Mouse (Mus musculus): ENCODE measurements around the gene Zfp821. TPM values are rescaled to one million over a fixed set of nuclear protein-coding genes. Genes with fewer than 3 reads are reported as not detected.

Zfp821 gene
- total RNA-seq (2021): 1 to 10 TPM; 4.5 to 5.8 TPM
- long read RNA-seq, experiment 1, partial matches to known transcripts: 0 of 8 reads
- long read RNA-seq, experiment 1, other reads (novel, unspliced or antisense): 6 of 8 reads
- long read RNA-seq, experiment 2, partial matches to known transcripts: 0 of 2 reads
- long read RNA-seq, experiment 2, other reads (novel, unspliced or antisense): 1 of 2 reads

DNA sequence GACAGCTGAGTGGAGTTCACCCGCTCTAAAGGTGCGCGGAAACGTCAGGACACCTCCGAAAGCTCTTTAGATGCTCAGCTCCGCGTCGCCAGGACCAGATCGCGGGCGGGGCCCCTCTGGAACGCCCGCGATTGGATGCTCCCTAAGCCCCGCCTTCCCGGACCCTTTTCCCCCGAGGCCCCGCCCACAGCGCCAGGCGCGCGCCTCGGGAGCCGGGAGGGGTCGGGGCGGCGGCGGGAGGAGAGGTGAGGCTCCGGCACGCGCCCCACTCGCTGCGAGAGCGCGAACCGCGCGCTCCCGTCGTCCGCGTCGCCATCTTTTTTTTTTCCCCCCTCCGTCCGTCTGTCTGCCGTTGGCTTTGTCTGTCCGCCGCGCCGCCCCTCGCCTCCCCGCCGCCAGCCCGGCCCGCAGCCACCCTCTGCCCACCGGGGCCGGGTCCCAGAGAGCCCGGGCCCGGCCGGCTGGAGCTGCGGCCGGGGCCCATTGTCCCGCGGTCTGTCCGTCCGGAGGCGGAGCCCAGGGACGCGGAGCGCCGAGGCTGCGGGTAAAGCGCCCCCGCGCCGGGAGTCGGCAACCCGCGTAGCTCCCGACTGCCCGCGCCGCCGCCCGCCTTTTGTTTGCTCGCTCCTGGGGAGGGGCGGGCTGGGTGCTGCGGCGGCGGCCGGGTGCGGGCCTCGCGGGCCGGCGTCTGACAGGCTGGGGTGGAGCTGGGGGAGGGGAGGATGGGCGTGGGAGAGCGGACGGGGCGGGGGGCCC, at the start of gene Zfp821:
TSS of gene Zfp821 (plus strand) at position 227 of the 756 bp plus-strand sequence.
- DNase-seq: peak; percentile 94 to 96

DNA sequence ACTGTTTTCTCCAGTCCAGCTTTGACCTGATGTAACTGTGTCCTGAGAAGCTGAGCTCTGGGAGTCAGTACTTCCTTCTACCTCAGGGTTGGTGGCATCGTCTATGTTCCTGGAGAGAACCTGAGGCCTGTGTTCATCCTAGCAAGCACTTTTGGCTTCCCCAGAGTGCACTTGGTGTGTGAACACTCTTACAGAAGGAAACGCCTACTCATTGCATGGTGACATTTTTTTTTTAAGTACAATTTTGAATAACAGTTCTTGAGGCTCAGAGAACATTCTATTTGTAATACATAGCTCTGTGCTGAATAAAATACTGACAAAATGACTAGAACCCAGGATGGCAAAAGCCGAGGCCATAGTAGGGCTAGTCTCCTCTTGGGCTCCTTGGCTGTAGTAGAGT, 48.5 kb upstream of the Zfp821 start:
- DNase-seq: no peak

DNA sequence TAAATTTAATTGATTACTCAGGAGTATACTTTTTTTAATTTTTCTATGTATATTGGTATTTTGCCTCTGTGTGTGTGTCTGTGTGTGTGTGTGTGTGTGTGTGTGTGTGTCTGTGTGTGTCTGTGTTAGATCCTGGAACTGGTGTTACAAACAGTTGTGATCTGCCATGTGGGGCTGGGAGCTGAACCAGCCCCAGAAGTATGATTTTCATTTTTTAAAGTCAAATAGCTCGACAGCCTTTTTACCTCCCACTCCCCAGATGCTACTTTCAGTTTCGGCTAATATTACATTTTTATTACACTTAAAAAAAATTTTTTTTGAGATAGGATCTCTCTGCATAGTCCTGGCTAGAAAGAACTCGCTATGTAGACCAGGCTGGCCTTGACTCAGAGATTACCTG, 43.0 kb upstream of the Zfp821 start:
- no peak for DNase-seq

DNA sequence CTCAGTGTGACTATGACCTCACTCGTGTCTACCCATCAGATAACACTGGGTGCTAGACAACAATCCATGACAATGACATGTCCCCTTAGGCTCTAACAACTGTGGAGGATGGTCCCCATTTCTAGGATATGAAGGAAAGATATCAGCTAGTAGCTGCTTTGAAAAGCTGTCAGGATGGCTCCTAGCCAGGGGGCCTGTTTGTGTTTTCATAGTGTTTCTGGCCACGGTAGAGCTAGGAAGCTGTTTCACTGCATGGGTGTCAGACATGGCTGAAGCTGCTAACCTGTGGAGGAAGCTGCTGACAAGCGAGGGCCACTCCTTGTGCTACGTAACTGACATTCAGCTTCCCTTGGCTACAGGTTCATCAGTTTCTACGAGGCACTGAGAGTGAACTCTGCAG, 38.7 kb upstream of the Zfp821 start:
- DNase-seq: no peak

- DNase-seq: no peak
Observed at GRCm38 (mm10) chr8:109672656-109673055, 32.7 kb upstream of the Zfp821 start.

DNA sequence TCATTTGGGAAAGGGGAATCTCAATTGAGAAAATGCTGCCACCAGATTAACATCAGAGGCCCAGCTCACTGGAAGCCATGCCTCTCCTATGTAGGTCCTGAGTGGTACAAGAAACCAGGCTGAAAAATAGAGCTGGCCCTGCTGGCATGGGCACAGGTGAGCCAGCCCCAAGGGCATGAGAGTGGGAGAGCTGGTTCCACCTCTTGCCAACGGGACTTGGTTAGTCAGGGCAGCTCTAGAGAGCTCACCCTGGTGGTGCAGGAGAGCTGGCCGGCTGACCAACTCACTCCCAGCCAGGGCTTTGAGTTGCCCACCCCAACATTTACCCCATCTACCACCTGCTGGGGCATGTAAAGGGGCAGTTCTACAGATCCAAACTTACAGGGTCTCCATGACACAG, 31.8 kb upstream of the Zfp821 start:
- no peak for DNase-seq

- DNase-seq: no peak
Observed at GRCm38 (mm10) chr8:109675896-109676643, 29.3 kb upstream of the Zfp821 start.

DNA sequence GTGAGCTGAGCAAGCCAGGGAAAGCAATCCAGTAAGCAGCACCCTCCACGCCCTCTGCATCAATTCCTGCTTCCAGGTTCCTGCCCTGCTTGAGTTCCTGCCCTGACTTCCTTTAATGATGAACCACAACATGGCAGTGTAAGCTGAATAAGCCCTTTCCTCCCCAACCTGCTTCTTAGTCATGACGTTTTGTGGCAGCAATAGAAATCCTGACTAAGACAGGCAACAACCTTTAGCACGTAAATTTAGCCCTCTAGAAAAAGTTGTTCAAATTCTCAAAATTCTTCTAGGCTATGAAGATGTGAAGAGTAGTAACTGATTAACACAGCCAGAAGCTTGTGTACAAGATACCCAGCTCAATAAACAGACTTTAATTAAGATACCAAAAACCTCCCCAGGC, 23.8 kb upstream of the Zfp821 start:
- DNase-seq: no peak

DNA sequence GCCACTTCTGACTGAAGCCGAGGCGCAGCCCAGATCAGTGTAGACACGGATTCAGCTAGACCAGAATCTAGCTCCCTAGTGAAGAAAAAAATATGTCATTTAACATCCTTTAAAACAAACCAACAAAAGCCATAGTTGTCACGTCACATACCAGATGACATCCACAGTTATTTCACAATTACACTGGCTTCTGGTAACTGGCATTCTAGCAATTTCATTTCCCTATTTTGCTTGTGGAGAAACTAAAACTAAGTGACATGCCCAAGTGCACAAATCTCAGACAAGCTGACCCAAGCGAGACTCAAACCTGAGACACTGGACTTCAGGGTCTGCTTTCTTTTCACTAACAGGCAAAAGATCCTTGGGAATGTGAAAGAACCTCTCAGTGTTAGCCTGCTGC, 23.2 kb upstream of the Zfp821 start:
- peak in 1 of 2 experiments; percentile 30 for DNase-seq

GRCm38 (mm10) chr8:109687248-109687647, 18.1 kb upstream of the Zfp821 start:
- DNase-seq: peak in 1 of 2 experiments; percentile 23

DNA sequence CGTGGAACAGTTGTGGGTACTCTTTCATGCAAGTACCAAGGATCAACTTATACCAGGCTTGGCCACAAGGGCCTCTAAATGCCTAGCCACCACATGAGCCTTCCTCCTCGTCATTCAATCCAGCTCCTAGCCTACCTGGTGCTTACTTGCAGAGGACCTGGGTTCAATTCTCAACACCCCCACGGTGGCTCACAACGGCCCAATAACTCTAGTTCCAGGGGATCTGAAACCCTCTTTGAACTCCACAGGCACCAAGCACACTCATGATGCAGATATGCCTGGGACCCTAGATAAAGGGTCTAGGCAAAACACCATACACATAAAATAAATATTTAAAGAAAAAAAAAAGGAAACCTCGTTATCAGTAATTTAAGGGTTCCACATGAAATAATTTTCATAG, 13.6 kb upstream of the Zfp821 start:
- no peak for DNase-seq

DNA sequence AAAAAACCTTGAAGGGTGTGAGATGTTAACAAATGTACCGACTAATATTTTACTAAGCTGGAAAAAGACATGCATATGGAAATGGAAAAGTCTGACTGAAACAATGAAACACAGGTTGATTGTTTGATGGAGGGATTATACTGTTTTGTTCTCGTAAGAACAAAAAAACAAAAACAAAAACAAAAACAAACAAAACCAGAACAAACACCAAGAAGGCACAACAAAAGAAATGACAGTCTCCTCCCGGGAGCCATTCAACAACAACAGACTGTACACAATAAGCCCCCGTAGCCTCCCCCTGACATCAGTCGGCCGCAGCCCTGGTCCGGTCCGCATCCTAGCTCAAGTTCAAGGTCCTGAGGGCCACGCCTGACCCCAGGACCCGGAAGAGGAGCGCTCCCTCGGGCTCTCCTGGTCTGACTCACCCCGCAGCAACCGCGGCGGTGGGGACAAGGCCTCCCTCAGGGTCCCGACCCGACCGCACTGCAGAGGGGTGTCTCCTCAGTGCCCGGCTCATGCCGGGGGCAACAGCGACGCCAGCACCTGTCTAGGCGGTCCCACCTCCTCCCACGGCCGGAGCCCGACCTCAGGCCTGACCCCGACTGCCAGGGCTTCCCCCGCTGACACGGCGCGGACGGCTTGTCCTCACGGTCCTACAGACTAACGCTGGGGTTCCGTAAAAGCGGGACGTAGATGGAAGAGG, 12.8 kb upstream of the Zfp821 start:
- DNase-seq: no peak

- DNase-seq: peak; percentile 99
Observed at GRCm38 (mm10) chr8:109693146-109693900, 12.0 kb upstream of the Zfp821 start, which contains the start of gene Ist1. Gene Ist1 (minus strand): TSS chr8:109693260.

DNA sequence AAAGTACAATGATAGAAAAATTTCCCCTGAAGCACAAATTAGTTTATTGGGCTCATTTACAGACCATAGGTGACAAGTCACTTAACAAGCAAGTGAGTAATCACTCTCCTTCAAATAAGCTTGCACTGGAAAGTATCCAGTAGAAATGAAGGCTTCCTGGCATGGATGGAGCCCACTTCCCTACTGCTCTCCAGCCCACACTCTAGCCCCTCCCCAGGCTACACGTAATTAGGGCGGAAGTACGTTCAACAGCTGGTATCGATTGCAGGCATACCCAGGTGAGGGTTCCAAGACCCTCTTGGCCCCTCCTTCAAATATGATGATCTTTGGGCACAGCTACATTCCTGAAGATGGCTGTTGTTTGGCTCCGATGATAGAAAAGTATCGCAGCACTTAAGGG, 11.2 kb upstream of the Zfp821 start:
- DNase-seq: no peak

DNA sequence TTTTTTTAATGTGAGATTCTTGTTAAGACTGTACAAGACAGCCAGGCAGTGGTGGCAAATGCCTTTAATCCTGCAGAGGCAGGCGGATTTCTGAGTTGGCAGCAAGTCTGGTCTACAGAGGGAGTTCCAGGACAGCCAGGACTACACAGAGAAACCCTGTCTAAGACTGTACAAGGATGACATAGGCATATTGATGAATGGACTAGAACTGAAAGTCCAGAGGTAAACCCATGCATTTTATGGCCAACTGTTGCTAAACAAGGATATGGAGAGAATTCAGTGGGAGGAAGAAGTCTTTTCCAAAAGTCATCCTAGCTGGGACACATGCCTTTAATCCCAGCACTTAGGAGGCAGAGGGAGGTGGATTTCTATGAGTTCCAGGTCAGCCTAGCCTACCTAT, 7.6 kb upstream of the Zfp821 start:
- no peak for DNase-seq

DNA sequence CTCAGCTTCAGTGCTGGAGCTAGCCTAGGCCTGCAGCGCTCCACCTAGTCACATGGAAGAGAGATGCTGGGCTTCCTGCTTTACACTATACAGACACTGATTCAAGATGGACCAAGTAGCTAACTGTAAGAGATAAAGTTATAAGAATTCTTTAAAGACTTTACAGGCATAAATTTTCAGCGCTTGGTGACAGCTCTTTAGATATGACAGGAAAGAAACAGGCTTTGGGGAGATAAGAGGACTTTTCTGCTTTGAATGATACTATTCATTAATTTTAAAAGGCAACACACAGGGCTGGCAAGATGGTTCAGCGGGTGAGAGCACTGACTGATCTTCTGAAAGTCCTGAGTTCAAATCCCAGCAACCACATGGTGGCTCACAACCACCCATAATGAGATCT, 6.9 kb upstream of the Zfp821 start:
- DNase-seq: no peak

GRCm38 (mm10) chr8:109704565-109705319, 604 bp upstream of the Zfp821 start:
- peak; percentile 31 to 36 for DNase-seq

DNA sequence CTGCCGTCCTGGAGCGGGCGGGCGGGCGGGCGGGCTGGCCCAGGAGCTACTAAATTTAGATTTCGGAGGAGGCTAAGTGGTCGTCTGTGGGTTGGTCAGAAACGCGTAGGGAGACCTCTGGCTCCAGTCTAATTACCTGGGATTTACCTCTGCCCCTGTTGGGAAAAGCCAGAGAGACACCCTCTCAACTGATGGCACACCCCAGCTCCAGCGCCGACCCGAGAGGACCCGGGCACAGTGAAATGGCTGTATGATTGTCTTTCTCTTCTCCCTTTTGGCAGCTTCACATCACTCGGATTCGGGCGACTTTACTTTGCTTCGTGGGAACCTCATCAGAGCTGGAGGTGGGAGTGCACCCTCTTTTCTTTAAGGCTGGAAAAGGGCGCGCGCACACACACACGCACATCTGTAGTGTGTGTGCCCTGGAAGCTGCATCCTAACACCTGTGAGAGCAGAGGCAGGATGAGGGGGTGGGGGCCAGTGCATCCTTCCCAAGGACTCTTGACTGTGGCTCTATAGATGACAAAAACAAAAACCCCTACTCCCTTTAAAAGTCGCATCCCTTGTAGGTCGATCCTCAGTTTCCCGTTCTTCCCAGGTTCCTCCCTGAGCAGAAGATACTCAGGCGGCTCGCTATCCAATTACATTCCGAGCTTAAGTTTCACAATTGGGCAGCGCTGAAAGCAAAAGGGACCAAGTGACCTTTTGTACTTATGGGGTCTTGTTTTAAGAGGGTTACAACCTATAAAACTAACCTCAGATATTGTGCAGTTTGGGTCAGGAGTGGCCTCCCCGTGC, 929 bp downstream of the Zfp821 start:
- peak in 1 of 2 experiments; percentile 49 for DNase-seq

GRCm38 (mm10) chr8:109706874-109707237, 1.5 kb downstream of the Zfp821 start:
- DNase-seq: peak; percentile 74 to 87

DNA sequence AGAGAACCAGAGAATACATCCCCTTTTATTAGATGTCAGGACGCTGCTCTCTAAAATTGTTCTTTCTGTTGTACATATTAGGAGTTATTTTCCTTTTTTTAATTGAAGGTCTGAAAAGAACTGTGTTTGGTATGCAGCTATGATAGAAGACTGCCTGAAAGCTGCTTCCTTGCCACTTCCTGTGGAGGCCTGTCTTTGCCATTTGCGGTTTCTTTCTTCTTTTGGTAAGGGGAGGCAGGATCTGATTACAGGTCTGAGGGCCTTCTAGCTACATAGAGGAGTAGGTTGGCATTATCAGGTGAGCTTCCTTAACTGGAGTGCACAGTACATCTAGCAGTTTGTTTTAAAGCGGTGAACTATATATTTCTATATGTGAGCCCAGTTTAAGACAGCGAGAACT, 2.6 kb downstream of the Zfp821 start:
- DNase-seq: no peak
